Mouse (Mus musculus) myocyte (in vitro differentiated cells): ENCODE results near the gene Alk. TPM values are rescaled to one million over a fixed set of nuclear protein-coding genes. Genes with fewer than 3 reads are reported as not detected.

ENCODE experiments used
- H3K27me3 ChIP-seq: one replicate; pipeline ENCODE4 v1.6.1; 2011; ENCODE audit not compliant: control insufficient read depth, insufficient read depth, insufficient read length
- H3K36me3 ChIP-seq: one replicate; pipeline ENCODE4 v1.6.1; 2011; ENCODE audit not compliant: control insufficient read depth, insufficient read depth
- H3K4me2 ChIP-seq: one replicate; pipeline ENCODE4 v1.6.1; 2011; ENCODE audit warnings: low read depth, control low read depth
- H3K4me3 ChIP-seq: one replicate; pipeline ENCODE4 v1.5.1; 2011; ENCODE audit warnings: mild to moderate bottlenecking, control low read depth, moderate library complexity
- H3K79me2 ChIP-seq: one replicate; pipeline ENCODE4 v1.6.1; 2011; ENCODE audit not compliant: control insufficient read depth, insufficient read depth
- H3ac ChIP-seq: one replicate; pipeline ENCODE4 v1.6.1; 2011; ENCODE audit not compliant: control insufficient read depth, insufficient read length
- CEBPB ChIP-seq: IDR thresholded peaks from 2 replicates; pipeline ENCODE4 v1.6.1; 2011; ENCODE audit warnings: mild to moderate bottlenecking, moderate library complexity; ENCODE audit not compliant: poor library complexity, insufficient read depth, severe bottlenecking
- E2F4 ChIP-seq: IDR thresholded peaks from one replicate; pipeline ENCODE4 v1.6.1; 2011; ENCODE audit warnings: mild to moderate bottlenecking, control low read depth, moderate library complexity; ENCODE audit not compliant: insufficient read depth
- MAX ChIP-seq: IDR thresholded peaks from one replicate; pipeline ENCODE4 v1.6.1; 2011; ENCODE audit warnings: low read depth, mild to moderate bottlenecking, control low read depth
- MYOD1 ChIP-seq, 3 experiments: IDR thresholded peaks; one replicate each; pipeline ENCODE4 v1.6.1; 2011; ENCODE audit warnings: control low read depth in 2 of 3, low read depth in 2 of 3, mild to moderate bottlenecking in 2 of 3, moderate library complexity in 1 of 3; ENCODE audit not compliant: insufficient read length in 2 of 3, control insufficient read depth in 1 of 3
- MYOG ChIP-seq, 3 experiments: IDR thresholded peaks; one replicate each; pipeline ENCODE4 v1.6.1; 2011; ENCODE audit warnings: control low read depth in 2 of 3, low read depth in 2 of 3, mild to moderate bottlenecking in 2 of 3; ENCODE audit not compliant: insufficient read length in 2 of 3, control insufficient read depth in 1 of 3, insufficient read depth in 1 of 3
- POLR2A ChIP-seq: IDR thresholded peaks from one replicate; pipeline ENCODE4 v1.6.1; 2011; ENCODE audit warnings: low read depth, mild to moderate bottlenecking, control low read depth, moderate library complexity; ENCODE audit not compliant: insufficient read length
- POLR2AphosphoS2 ChIP-seq: IDR thresholded peaks from one replicate; pipeline ENCODE4 v1.6.1; 2011; ENCODE audit warnings: low read depth, control low read depth; ENCODE audit not compliant: insufficient read length
- REST ChIP-seq: IDR thresholded peaks from one replicate; pipeline ENCODE4 v1.6.1; 2011; ENCODE audit warnings: mild to moderate bottlenecking, control low read depth, moderate library complexity; ENCODE audit not compliant: insufficient read depth, insufficient read length
- SRF ChIP-seq: IDR thresholded peaks from one replicate; pipeline ENCODE4 v1.6.1; 2011; ENCODE audit warnings: low read depth; ENCODE audit not compliant: control insufficient read depth, insufficient read length
- TCF12 ChIP-seq: IDR thresholded peaks from one replicate; pipeline ENCODE4 v1.6.1; 2011; ENCODE audit warnings: mild to moderate bottlenecking, control low read depth; ENCODE audit not compliant: poor library complexity, insufficient read depth, severe bottlenecking
- TCF3 ChIP-seq: IDR thresholded peaks from one replicate; pipeline ENCODE4 v1.6.1; 2011; ENCODE audit warnings: low read depth, control low read depth; ENCODE audit not compliant: insufficient read length
- USF1 ChIP-seq: IDR thresholded peaks from one replicate; pipeline ENCODE4 v1.6.1; 2011; ENCODE audit warnings: low read depth, mild to moderate bottlenecking, control low read depth, moderate library complexity
- polyA plus RNA-seq: library from polyadenylated mRNA; unstranded; fragments of >200 nt; fragmentation: generic; extraction: Trizol; gene quantifications from one replicate; pipeline ENCODE4 v1.2.1, GENCODE M21; 2012; ENCODE audit warnings: missing spikeins

The Alk gene
- polyA plus RNA-seq, 1 experiment, result not detected

DNA sequence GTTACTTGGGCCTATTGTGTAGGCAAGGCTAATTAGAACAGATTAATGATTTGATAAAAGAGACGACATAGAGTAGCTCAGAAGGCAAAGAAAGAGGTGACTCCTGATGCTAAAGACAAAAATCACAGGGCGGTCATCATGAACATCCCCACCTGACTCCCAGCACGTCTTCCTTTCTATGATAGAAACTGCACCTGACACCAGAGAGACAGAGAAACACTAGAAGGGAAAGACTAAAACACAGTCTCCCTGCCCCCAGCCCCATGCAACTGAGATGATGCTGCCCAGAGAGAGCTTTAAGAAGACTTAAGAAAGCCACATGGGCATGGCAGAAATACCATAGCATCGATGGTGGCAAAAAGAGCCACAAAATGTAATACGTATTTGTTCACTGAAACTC lies 330.2 kb downstream of the Alk start:
- Histone ChIP-seq H3K36me3 (no peaks in the 10 kb centered on the region), H3K27me3 (no peaks in the 10 kb centered on the region), H3K4me2 (no peak overlapping the region), H3K79me2 (no peaks in the 10 kb centered on the region), H3ac (no peak overlapping the region), H3K4me3 (no peak overlapping the region)
- TF ChIP-seq POLR2A, result no peak
- TF ChIP-seq CEBPB, result no peak
- TF ChIP-seq REST, result no peak
- TF ChIP-seq MYOG (IDR thresholded peaks at IDR 0.05; ENCODE audit: control insufficient read depth in 1 of 3, insufficient read depth in 1 of 3, insufficient read length in 2 of 3, low read depth in 2 of 3), result no peak
- TF ChIP-seq TCF3, result no peak
- TF ChIP-seq POLR2AphosphoS2, result no peak

DNA sequence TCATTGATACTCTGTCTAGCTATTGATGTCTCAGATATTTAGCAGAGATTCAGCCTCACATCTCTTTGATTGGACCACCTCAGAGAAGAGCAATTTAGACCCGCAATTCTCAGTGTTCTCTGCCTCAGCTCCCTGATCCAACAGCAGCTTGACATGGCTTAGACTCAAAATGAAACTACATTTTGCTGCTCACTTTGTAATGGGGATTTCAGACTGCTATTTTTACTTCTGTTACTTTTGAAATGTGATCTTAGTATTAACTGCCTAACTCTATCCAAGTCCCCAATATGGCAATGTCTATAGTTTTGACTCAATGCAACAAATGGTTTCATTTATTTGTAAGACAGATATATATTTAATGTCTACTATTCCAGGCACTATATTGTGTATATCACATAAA lies 332.8 kb downstream of the Alk start:
- no peak overlapping the region for H3ac ChIP-seq
- H3K4me2 ChIP-seq, result no peak overlapping the region
- no peaks in the 10 kb centered on the region for H3K36me3 ChIP-seq
- no peaks in the 10 kb centered on the region for H3K27me3 ChIP-seq
- TF ChIP-seq POLR2AphosphoS2, result no peak
- no peak for TF ChIP-seq TCF12
- TF ChIP-seq USF1, result no peak
- no peak for TF ChIP-seq POLR2A
- TF ChIP-seq REST, result no peak
- no peak for TF ChIP-seq TCF3
- no peak for TF ChIP-seq SRF
- no peak for TF ChIP-seq MYOG (IDR thresholded peaks at IDR 0.05; ENCODE audit: control insufficient read depth in 1 of 3, insufficient read depth in 1 of 3, insufficient read length in 2 of 3, low read depth in 2 of 3)
- H3K79me2 ChIP-seq, result no peaks in the 10 kb centered on the region
- H3K4me3 ChIP-seq, result no peak overlapping the region

- H3K4me2 ChIP-seq, result no peak overlapping the region
- no peak overlapping the region for H3ac ChIP-seq
- no peaks in the 10 kb centered on the region for H3K36me3 ChIP-seq
- no peaks in the 10 kb centered on the region for H3K79me2 ChIP-seq
- H3K27me3 ChIP-seq, result no peaks in the 10 kb centered on the region
- H3K4me3 ChIP-seq, result no peak overlapping the region
- TF ChIP-seq USF1 (no peak), MAX (no peak), CEBPB (no peak), TCF12 (no peak), POLR2AphosphoS2 (no peak), MYOG (IDR thresholded peaks at IDR 0.05; ENCODE audit: control insufficient read depth in 1 of 3, insufficient read depth in 1 of 3, insufficient read length in 2 of 3, low read depth in 2 of 3) (no peak), SRF (no peak), MYOD1 (IDR thresholded peaks at IDR 0.05; ENCODE audit: control insufficient read depth in 1 of 3, insufficient read length in 2 of 3, low read depth in 2 of 3) (no peak), E2F4 (no peak), REST (no peak), TCF3 (no peak)
These were observed 335.9 kb downstream of the Alk start for GRCm38 (mm10) chr17:72268529-72268928.

- H3K36me3 ChIP-seq, result no peaks in the 10 kb centered on the region
- H3K79me2 ChIP-seq, result no peaks in the 10 kb centered on the region
- no peaks in the 10 kb centered on the region for H3K27me3 ChIP-seq
- TF ChIP-seq MAX (no peak), POLR2A (no peak), REST (no peak), E2F4 (no peak), CEBPB (no peak), MYOD1 (IDR thresholded peaks at IDR 0.05; ENCODE audit: control insufficient read depth in 1 of 3, insufficient read length in 2 of 3, low read depth in 2 of 3) (no peak), TCF3 (no peak), POLR2AphosphoS2 (no peak), USF1 (no peak), SRF (no peak), TCF12 (no peak), MYOG (IDR thresholded peaks at IDR 0.05; ENCODE audit: control insufficient read depth in 1 of 3, insufficient read depth in 1 of 3, insufficient read length in 2 of 3, low read depth in 2 of 3) (no peak)
- no peak overlapping the region for H3K4me3 ChIP-seq
- no peak overlapping the region for H3ac ChIP-seq
- no peak overlapping the region for H3K4me2 ChIP-seq
These were observed 339.0 kb downstream of the Alk start for GRCm38 (mm10) chr17:72265171-72266022.

DNA sequence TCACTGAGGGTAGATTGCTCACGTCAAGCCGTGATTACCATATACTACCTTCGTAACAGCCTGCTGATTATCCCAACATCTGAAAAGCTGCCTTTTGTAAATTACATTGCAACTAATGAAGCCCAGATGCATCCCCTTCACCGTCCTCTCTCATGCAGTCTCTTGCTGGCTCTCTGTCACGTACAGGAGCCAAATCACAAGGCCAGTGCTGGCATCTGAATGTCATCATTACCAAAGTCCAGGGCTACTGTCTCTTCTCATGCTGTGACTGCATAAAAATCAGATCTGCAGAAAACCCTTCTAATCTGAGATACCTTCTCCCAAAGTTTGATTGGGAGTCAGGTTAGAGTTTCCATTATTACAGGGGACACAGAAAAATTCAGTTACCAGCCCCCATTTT lies 351.0 kb downstream of the Alk start:
- Histone ChIP-seq H3K36me3 (no peaks in the 10 kb centered on the region), H3K27me3 (no peaks in the 10 kb centered on the region), H3K4me2 (no peak overlapping the region), H3K79me2 (no peaks in the 10 kb centered on the region), H3K4me3 (no peak overlapping the region), H3ac (no peak overlapping the region)
- no peak for TF ChIP-seq REST
- TF ChIP-seq TCF12, result no peak
- TF ChIP-seq TCF3, result no peak
- no peak for TF ChIP-seq MAX
- TF ChIP-seq SRF, result no peak
- no peak for TF ChIP-seq POLR2AphosphoS2
- no peak for TF ChIP-seq MYOD1 (IDR thresholded peaks at IDR 0.05; ENCODE audit: control insufficient read depth in 1 of 3, insufficient read length in 2 of 3, low read depth in 2 of 3)
- no peak for TF ChIP-seq CEBPB
- no peak for TF ChIP-seq POLR2A
